Mouse (Mus musculus) MEL (cell line): ENCODE results near the gene Aamp. TPM values are rescaled to one million over a fixed set of nuclear protein-coding genes. Genes with fewer than 3 reads are reported as not detected.

Source experiments
- DNase-seq: peaks from one replicate; pipeline ENCODE4 v3.0.0; 2011; ENCODE audit warnings: low read depth, low spot score
- H3K27ac ChIP-seq: 2 replicates; pipeline ENCODE4 v1.5.1; 2012; ENCODE audit warnings: low read depth, mild to moderate bottlenecking, control low read depth, low read length, moderate library complexity; ENCODE audit not compliant: control insufficient read depth
- H3K27me3 ChIP-seq, 2 experiments: fragments of 150-350 bp in 1 of 2; sonication (generic) in 1 of 2; 2 replicates each; pipeline ENCODE4 v1.6.1; 2012; ENCODE audit warnings: low read length in 2 of 2, mild to moderate bottlenecking in 2 of 2, improper control_type of control experiment in 1 of 2, moderate library complexity in 1 of 2; ENCODE audit not compliant: insufficient read depth in 2 of 2, control insufficient read depth in 1 of 2
- H3K36me3 ChIP-seq, 2 experiments: 2 replicates each; pipeline ENCODE4 v1.6.1; 2012 to 2014; ENCODE audit warnings: low read length in 2 of 2, improper control_type of control experiment in 1 of 2, inconsistent platforms in 1 of 2, mild to moderate bottlenecking in 1 of 2; ENCODE audit not compliant: insufficient read depth in 2 of 2, control insufficient read depth in 1 of 2
- H3K4me1 ChIP-seq, 2 experiments: fragments of 150-350 bp in 1 of 2; sonication (generic) in 1 of 2; 2 replicates each; pipeline ENCODE4 v1.6.1; 2012; ENCODE audit warnings: low read length in 2 of 2, improper control_type of control experiment in 1 of 2, mild to moderate bottlenecking in 1 of 2; ENCODE audit not compliant: insufficient read depth in 2 of 2, control insufficient read depth in 1 of 2
- H3K4me3 ChIP-seq, 2 experiments: fragments of 150-350 bp in 1 of 2; sonication (generic) in 1 of 2; 2 replicates each; pipeline ENCODE4 v1.5.1; 2012; ENCODE audit warnings: low read depth in 2 of 2, low read length in 2 of 2, mild to moderate bottlenecking in 2 of 2, moderate library complexity in 2 of 2, control low read depth in 1 of 2, improper control_type of control experiment in 1 of 2; ENCODE audit not compliant: control insufficient read depth in 1 of 2, insufficient read depth in 1 of 2
- H3K79me2 ChIP-seq: 2 replicates; pipeline ENCODE4 v1.6.1; 2012; ENCODE audit warnings: mild to moderate bottlenecking, low read length, moderate library complexity; ENCODE audit not compliant: control insufficient read depth, poor library complexity, insufficient read depth
- H3K9ac ChIP-seq: 2 replicates; pipeline ENCODE4 v1.6.1; 2012; ENCODE audit warnings: low read depth, mild to moderate bottlenecking, control low read depth, low read length, moderate library complexity; ENCODE audit not compliant: control insufficient read depth, poor library complexity, severe bottlenecking
- H3K9me3 ChIP-seq: fragments of 150-350 bp; sonication (generic); replicated peaks from 2 replicates; pipeline ENCODE4 v1.6.1; 2012; ENCODE audit warnings: mild to moderate bottlenecking, low read length, improper control_type of control experiment, moderate library complexity; ENCODE audit not compliant: insufficient read depth
- CTCF ChIP-seq, 3 experiments: IDR thresholded peaks in 2 of 3; conservative IDR thresholded peaks in 1 of 3; 2 replicates each; pipeline ENCODE4 v1.5.1; 2011 to 2012; ENCODE audit warnings: low read length in 3 of 3, low read depth in 2 of 3, mild to moderate bottlenecking in 2 of 3, improper control_type of control experiment in 1 of 3, inconsistent platforms in 1 of 3, mixed read lengths in 1 of 3, moderate library complexity in 1 of 3; ENCODE audit not compliant: control insufficient read depth in 1 of 3, insufficient read depth in 1 of 3, poor library complexity in 1 of 3, severe bottlenecking in 1 of 3
- ELF1 ChIP-seq: IDR thresholded peaks from 2 replicates; pipeline ENCODE4 v1.6.1; 2014; ENCODE audit warnings: low read depth, mild to moderate bottlenecking, inconsistent platforms, low read length, improper control_type of control experiment, moderate library complexity
- ETS1 ChIP-seq: IDR thresholded peaks from 2 replicates; pipeline ENCODE4 v1.6.1; 2012; ENCODE audit warnings: low read depth, mild to moderate bottlenecking, inconsistent platforms, low read length, improper control_type of control experiment, moderate library complexity
- GATA1 ChIP-seq: IDR thresholded peaks from 2 replicates; pipeline ENCODE4 v1.6.1; 2011; ENCODE audit warnings: low read depth, low read length, improper control_type of control experiment
- HCFC1 ChIP-seq: IDR thresholded peaks from 2 replicates; pipeline ENCODE4 v1.6.1; 2012; ENCODE audit warnings: low read depth, mild to moderate bottlenecking, inconsistent platforms, low read length, improper control_type of control experiment, moderate library complexity
- JUND ChIP-seq: IDR thresholded peaks from 2 replicates; pipeline ENCODE4 v1.6.1; 2011; ENCODE audit warnings: low read depth, mild to moderate bottlenecking, improper control_type of control experiment, low read length
- MAFK ChIP-seq: IDR thresholded peaks from 2 replicates; pipeline ENCODE4 v1.6.1; 2011; ENCODE audit warnings: low read depth, mild to moderate bottlenecking, low read length, improper control_type of control experiment, borderline replicate concordance
- MYB ChIP-seq: IDR thresholded peaks from 2 replicates; pipeline ENCODE4 v1.6.1; 2011; ENCODE audit warnings: mild to moderate bottlenecking, low read depth, low read length, improper control_type of control experiment
- MYC ChIP-seq: IDR thresholded peaks from 2 replicates; pipeline ENCODE4 v1.6.1; 2011; ENCODE audit warnings: low read depth, mild to moderate bottlenecking, low read length, improper control_type of control experiment, moderate library complexity
- NELFE ChIP-seq: IDR thresholded peaks from 2 replicates; pipeline ENCODE4 v1.6.1; 2011; ENCODE audit warnings: low read depth, low read length, improper control_type of control experiment
- NRF1 ChIP-seq: IDR thresholded peaks from 2 replicates; pipeline ENCODE4 v1.6.1; 2014; ENCODE audit warnings: low read depth, mild to moderate bottlenecking, inconsistent platforms, low read length, improper control_type of control experiment, moderate library complexity; ENCODE audit not compliant: poor library complexity, insufficient read depth, severe bottlenecking
- POLR2AphosphoS2 ChIP-seq: IDR thresholded peaks from 2 replicates; pipeline ENCODE4 v1.6.1; 2011; ENCODE audit warnings: low read length, improper control_type of control experiment
- RAD21 ChIP-seq: IDR thresholded peaks from 2 replicates; pipeline ENCODE4 v1.6.1; 2011; ENCODE audit warnings: mild to moderate bottlenecking, low read depth, low read length, improper control_type of control experiment
- TAL1 ChIP-seq: IDR thresholded peaks from 2 replicates; pipeline ENCODE4 v1.6.1; 2012; ENCODE audit warnings: mild to moderate bottlenecking, inconsistent platforms, low read length, moderate library complexity, mixed read lengths
- UBTF ChIP-seq: IDR thresholded peaks from 2 replicates; pipeline ENCODE4 v1.6.1; 2012; ENCODE audit warnings: low read depth, mild to moderate bottlenecking, inconsistent platforms, low read length, improper control_type of control experiment, moderate library complexity, borderline replicate concordance; ENCODE audit not compliant: insufficient read depth
- USF1 ChIP-seq: IDR thresholded peaks from 2 replicates; pipeline ENCODE4 v1.6.1; 2014; ENCODE audit warnings: low read depth, mild to moderate bottlenecking, inconsistent platforms, low read length, improper control_type of control experiment, moderate library complexity
- USF2 ChIP-seq, 2 experiments: IDR thresholded peaks; 2 replicates each; pipeline ENCODE4 v1.6.1; 2011 to 2012; ENCODE audit warnings: improper control_type of control experiment in 2 of 2, low read length in 2 of 2, borderline replicate concordance in 1 of 2, inconsistent platforms in 1 of 2, low read depth in 1 of 2, mild to moderate bottlenecking in 1 of 2; ENCODE audit not compliant: insufficient read depth in 1 of 2
- polyA plus RNA-seq, 2 experiments: library from polyadenylated mRNA; stranded (reverse) in 1 of 2; unstranded in 1 of 2; fragments of >175 nt in 1 of 2; fragments of >200 nt in 1 of 2; gene quantifications; 2 replicates each; pipeline versions ENCODE4 v1.2.1 to v1.2.4; 2012; ENCODE audit warnings: low replicate concordance in 2 of 2, low read depth in 1 of 2; ENCODE audit not compliant: insufficient read length in 2 of 2, insufficient read depth in 1 of 2, missing spikeins in 1 of 2
- total RNA-seq: library from RNA; depleted of rRNA; stranded (reverse); fragments of 300-350 nt; gene quantifications from 2 replicates; pipeline ENCODE4 v1.2.3, GENCODE M21; 2012

Aamp gene
- total and polyA plus RNA-seq, 3 experiments, result 108 to 169 TPM; not detected in 1

DNA sequence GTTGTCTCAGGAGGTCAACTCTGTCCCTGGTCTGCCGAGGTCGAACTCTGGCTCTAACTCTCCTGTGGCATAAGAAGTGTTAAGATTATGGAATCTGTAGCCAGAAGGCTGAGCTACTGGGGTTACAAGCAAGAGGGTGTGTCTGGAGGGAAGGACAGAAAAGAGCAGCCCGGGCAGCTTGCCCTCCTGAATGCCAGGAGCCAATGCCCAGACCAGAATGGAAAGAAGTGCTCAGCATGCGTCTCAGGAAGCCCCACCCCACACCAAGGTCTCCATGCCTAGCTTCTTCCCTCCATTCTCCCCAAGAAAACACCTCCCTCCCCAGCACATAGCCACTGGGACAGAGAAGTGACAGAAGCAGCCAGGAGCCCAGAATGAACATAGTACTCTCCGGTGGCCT, 14.5 kb upstream of the Aamp start:
- peaks cover 0 to 25% of the 10 kb centered on the region in 2 experiments; a peak in 3 of 4 replicates for H3K36me3 ChIP-seq

DNA sequence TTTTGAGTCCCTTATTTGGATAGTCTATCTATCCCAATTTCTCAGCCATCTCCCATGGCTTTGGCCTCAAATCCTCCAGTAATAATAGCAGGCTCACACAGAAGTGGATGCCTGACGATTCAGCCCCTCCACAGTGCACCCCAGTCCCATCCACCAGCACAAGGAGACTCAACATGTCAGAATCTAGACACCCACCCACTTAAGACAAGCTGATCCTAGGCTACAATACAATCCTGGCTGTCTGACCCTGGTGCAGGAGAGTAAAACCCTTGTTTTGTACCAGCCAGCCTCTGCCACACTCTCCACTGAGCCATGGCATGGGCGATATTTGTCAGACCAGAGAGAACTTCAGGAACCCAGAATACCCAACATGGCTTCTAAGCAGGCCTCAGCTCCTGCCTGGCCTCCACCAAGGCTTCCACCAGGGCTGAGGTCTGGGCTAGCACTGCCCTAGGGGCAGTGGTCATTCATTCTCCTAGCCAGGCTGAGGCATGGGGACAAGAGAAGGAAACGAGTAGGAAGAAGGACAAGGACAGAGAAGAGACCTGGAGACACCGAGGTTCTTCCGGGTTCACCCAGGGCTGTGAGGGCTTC, 13.7 kb upstream of the Aamp start:
- Histone ChIP-seq H3K27me3 (no peaks in the 10 kb centered on the region), H3K36me3 (peaks cover 0 to 25% of the 10 kb centered on the region in 2 experiments; a peak in 3 of 4 replicates), H3K9me3 (no peaks in the 10 kb centered on the region), H3K27ac (no peak overlapping the region), H3K4me3 (no peak overlapping the region), H3K79me2 (peaks cover 11% of the 10 kb centered on the region), H3K4me1 (peaks cover 13 to 43% of the 10 kb centered on the region in 2 experiments), H3K9ac (no peak overlapping the region)
- TF ChIP-seq MAFK (no peak), POLR2AphosphoS2 (no peak)
- DNase-seq, result no peak

More for the DNA sequence above, 14.5 kb upstream of the Aamp start:
- peaks cover 18% of the 10 kb centered on the region for H3K79me2 ChIP-seq
- no peak overlapping the region for H3K4me3 ChIP-seq
- no peaks in the 10 kb centered on the region for H3K9me3 ChIP-seq
- H3K27ac ChIP-seq, result no peak overlapping the region
- H3K9ac ChIP-seq, result no peak overlapping the region
- H3K4me1 ChIP-seq, result peaks cover 13 to 43% of the 10 kb centered on the region in 2 experiments
- H3K27me3 ChIP-seq, result no peaks in the 10 kb centered on the region
- TF ChIP-seq GATA1 (no peak), JUND (no peak), NRF1 (no peak), USF1 (no peak), MYB (no peak), NELFE (no peak), MYC (no peak), RAD21 (no peak), HCFC1 (no peak), POLR2AphosphoS2 (no peak)
- DNase-seq, result no peak

DNA sequence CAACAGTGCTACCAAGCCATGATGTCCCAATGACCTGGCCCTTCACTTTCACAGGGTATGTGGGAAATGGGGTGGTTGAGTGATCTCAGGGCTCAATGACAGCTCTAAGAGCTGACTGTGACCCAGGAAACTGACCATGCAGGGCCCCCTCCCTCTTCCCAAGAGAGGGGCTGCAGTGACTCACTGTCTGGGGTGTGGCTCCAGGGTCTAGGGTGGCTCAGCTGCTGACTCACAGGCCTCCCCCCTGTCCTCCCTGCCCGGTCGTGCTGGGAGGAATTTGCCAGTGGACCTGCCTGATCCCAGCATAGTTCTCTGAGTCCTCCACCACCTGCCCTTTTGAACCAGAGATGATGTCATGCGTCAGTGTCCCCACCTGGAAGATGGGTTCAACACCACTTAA, 12.7 kb upstream of the Aamp start:
- Histone ChIP-seq H3K36me3 (peaks cover 0 to 25% of the 10 kb centered on the region in 2 experiments), H3K79me2 (peaks cover 8% of the 10 kb centered on the region), H3K4me1 (peaks cover 13 to 39% of the 10 kb centered on the region in 2 experiments), H3K27me3 (no peaks in the 10 kb centered on the region), H3K9ac (no peak overlapping the region), H3K4me3 (no peak overlapping the region), H3K9me3 (no peaks in the 10 kb centered on the region), H3K27ac (no peak overlapping the region)
- TF ChIP-seq NELFE, result no peak
- no peak for TF ChIP-seq USF2 (IDR thresholded peaks at IDR 0.05; ENCODE audit: borderline replicate concordance in 1 of 2, insufficient read depth in 1 of 2, low read depth in 1 of 2, low read length in 2 of 2)
- no peak for TF ChIP-seq MYB
- no peak for TF ChIP-seq ELF1
- TF ChIP-seq ETS1, result no peak
- no peak for TF ChIP-seq GATA1
- no peak for TF ChIP-seq TAL1
- no peak for TF ChIP-seq CTCF (IDR thresholded peaks at IDR 0.05 in 2 of 3, conservative IDR thresholded peaks at IDR 0.05 in 1 of 3; ENCODE audit: control insufficient read depth in 1 of 3, insufficient read depth in 1 of 3, low read depth in 2 of 3, low read length in 3 of 3, poor library complexity in 1 of 3, severe bottlenecking in 1 of 3)
- no peak for TF ChIP-seq UBTF
- DNase-seq, result no peak
